Mouse (Mus musculus): ENCODE measurements around the gene Ap5s1. TPM values are rescaled to one million over a fixed set of nuclear protein-coding genes. Genes with fewer than 3 reads are reported as not detected.
A peak's percentile ranks its signal among the peaks of the same experiment; 100 is the strongest.

Ap5s1 gene
- total RNA-seq, 2 experiments from 2014 or later = 17.9 to 18.5 TPM

DNA sequence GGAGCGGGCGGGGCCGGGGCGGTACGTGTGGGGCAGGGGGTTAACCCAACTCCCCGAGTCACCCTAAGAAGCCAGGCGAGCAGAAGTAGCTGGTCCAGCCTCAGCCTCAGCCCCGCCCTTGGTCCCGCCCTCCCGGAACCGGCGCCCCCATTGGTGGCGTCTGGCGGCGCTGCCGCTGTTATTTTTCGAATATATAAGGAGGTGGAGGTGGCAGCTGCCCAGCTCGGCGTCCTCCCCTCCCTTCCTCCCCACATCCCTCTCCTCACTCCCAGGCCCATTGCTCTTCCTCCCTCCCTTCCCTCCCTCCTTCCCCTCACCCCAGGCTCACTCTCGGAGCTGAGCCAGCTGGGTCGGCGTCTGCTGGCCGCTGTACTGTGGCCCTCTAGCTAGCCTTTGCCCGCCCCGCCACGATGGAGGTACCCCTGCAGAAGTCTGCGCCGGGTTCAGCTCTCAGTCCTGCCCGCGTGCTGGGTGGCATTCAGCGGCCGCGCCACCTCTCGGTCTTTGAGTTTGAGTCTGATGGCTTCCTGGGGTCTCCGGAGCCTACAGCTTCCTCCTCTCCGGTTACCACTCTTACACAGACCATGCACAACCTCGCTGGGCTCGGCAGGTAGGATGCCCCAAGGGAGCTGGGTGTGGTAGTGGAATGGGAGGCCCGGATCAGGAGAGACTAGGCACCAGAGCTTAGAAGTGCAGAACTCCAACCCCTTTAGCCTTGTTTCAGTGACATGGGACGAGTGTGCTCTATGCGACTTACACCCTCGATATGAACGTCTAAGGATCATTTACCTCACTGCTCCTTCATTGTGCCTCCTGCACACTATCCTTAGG, 19.9 kb upstream of the Ap5s1 start, which contains the start of the genes Cdc25b and Spef1:
TSS of gene Cdc25b (plus strand) at position 179 of the 831 bp plus-strand sequence.
TSS of gene Spef1 (minus strand) at position 512 of the 831 bp plus-strand sequence.
- intact Hi-C loops (cut with DNase I) = no loop called here
- DNase-seq = peak; percentile 90

- intact Hi-C loops (cut with DNase I) = no loop called here
- DNase-seq = no peak
These were observed 19.3 kb upstream of the Ap5s1 start for GRCm38 (mm10) chr2:131187602-131187922.

DNA sequence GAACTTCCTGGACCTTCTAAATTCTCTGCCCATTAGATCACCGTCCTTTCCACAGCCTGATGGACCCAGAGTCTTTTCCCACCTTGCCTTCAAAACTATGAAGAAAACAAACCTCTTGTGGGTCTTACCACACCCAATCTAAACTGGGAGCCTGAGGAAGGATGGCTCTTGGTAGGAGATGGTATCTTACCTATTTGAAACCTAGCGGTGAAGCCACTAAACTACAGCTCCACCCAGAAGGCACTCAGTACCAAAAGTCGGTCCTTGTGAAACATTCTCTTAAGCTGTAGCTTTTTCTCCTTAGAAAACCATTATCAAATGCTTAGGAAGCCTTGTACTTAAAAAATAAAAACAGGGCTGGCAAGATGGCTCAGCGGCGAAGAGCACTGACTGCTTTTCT, 18.6 kb upstream of the Ap5s1 start:
- DNase-seq = no peak
- intact Hi-C loops (cut with DNase I) = no loop called here

- intact Hi-C loops (cut with DNase I) = no loop called here
- no peak for DNase-seq
These were observed 17.2 kb upstream of the Ap5s1 start for GRCm38 (mm10) chr2:131189521-131190309.

DNA sequence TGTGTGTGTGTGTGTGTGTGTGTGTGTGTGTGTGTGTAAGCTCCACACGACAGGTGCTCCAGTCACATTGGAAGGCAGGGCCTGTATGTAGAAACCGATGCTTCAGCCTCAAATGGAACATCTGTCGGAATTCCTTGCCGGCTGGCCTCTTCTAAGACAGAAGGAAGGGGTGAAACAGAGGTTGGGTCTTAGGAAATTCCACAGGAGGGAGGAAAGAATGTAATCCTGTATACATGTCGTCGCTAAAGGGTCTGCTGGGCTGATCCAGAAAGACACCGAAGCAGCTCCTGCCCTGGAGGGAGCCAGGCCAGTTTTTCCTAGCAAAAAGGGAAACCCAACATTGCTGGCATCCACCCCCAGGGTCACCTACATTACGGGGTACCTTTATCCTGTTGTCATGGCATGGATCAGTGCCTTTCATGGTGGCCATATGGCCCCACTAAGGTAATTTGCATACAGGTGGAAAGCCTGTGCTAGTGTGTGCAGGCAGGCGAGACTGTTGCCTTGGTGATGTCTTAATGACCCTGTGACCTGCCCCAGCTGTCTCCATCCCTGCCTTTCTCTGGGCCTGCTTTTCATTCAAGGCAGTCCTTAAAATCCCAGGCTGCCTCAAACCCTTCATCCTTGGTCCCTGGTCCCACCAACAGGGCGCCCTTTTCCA, 16.4 kb upstream of the Ap5s1 start:
- DNase-seq = peak; percentile 30

DNA sequence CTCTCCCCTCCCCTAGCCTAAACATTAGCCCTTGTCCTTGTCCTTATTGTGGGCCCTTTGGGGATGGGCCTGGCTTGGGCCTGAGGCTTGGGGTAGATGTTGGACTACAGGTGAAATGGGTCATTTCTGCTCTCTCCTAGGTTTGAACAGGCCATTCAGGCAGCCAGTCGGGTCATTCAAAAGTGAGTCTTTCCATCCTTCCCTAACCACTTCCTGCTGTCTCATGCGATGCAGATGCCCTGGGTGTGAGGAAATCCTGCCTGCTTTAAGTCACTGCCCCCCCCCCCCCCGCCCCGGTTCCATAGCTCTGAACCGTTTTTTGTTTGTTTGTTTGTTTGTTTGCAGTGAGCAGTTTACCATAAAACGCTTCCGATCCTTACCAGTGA, 15.9 kb upstream of the Ap5s1 start:
- no peak for DNase-seq
- intact Hi-C loops (cut with DNase I) = no loop called here

More for the DNA sequence above, 16.4 kb upstream of the Ap5s1 start:
- intact Hi-C loops (cut with DNase I) = no loop called here

GRCm38 (mm10) chr2:131196606-131197316, 10.1 kb upstream of the Ap5s1 start:
- intact Hi-C loops (cut with DNase I) = no loop called here
- no peak for DNase-seq

DNA sequence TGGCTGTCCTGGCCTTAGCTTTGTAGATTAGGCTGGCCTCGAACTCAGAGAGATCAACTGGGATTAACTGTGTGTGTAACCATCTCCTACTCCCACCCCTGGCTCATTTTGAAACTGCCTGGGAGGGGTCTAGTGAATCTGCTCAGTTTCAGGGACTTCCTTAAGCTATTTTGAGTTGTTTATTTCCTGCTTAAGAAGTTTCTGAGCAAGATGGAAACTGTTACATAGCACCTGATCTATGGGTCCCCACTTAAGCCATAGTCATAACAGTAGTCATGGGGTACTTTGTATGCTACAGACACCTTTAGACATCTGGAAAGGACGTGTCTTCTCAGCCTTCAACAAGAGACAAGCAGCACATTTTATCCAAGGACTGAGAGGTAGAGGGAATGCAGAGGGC, 6.2 kb upstream of the Ap5s1 start:
- DNase-seq = no peak
- intact Hi-C loops (cut with DNase I) = no loop called here

DNA sequence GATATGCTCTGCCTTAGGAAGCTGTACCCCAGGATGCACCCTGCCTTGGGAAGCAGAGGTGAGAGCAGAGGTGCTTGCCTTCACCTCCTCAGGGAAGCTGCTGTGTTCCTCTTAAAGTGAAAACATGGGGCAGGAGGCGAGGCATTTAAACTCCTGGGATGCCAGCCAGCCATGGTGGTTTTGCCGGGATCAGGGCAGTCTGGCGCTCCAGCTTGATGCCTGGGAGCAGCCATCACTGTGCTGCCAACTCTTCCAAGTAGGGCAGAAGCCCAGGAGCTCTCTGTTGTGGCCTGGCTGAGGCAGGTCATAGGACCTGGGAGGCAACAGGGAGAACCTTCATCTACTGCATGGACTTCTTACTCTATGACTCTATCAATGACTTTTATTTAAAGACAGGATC, 5.6 kb upstream of the Ap5s1 start:
- intact Hi-C loops (cut with DNase I) = no loop called here
- DNase-seq = no peak

GRCm38 (mm10) chr2:131203816-131204409, 3.0 kb upstream of the Ap5s1 start:
- no peak for DNase-seq
- intact Hi-C loops (cut with DNase I) = no loop called here

GRCm38 (mm10) chr2:131204410-131204981, 2.4 kb upstream of the Ap5s1 start:
- DNase-seq = peak; percentile 74
- intact Hi-C loops (cut with DNase I) = no loop called here

GRCm38 (mm10) chr2:131205521-131206182, 1.2 kb upstream of the Ap5s1 start:
- intact Hi-C loops (cut with DNase I) = no loop called here
- DNase-seq = no peak

DNA sequence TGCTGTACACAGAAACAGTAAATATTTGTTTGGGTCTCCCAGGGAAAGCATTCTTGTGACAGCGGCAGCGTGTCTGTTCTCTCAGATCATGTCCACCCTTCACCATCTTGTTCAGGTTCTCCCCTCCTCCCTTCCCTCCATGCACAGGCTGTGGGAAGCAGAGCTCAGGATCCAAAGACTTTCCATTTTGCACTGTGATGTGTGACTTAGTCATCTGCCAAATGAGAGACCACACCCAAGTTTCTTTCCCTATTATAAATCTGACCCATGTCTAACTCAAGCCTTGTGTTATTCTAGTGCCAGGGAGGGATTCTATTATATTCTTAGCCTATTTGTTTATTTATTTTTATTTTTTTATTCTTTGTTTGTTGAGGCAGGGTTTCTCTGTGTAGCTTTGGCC, 1.5 kb downstream of the Ap5s1 start:
- intact Hi-C loops (cut with DNase I) = no loop called here
- DNase-seq = no peak

- peak; percentile 39 for DNase-seq
- intact Hi-C loops (cut with DNase I) = no loop called here
These were observed 2.4 kb downstream of the Ap5s1 start for GRCm38 (mm10) chr2:131209125-131209795.

- peak; percentile 96 for DNase-seq
- intact Hi-C loops (cut with DNase I) = no loop called here
These were observed 3.3 kb downstream of the Ap5s1 start for GRCm38 (mm10) chr2:131209969-131210792.

DNA sequence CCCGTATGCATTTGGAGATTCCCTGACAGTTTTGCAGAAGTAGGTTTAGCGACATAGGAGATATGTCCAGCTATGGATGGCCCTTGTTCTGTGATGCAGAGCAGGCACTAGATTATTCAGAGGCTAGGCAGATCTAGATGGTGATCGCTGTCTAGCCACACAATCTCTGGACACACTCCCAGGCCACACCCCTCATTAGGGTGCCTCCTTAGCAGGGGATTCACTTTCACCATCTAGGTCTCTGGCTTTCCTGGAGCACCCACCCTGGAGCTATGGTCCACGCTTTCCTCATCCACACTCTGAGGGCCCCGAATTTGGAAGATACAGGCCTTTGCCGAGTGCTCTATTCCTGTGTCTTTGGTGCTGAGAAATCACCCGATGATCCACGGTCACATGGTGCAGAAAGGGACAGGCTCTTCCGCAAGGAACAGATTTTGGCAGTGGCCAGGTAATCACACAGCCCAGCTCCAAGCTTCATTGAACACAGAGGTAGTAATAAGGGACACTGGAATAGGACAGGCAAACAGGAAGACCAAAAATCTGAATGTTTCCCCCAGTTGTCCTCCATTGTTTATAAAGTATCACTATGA, 4.2 kb downstream of the Ap5s1 start:
- intact Hi-C loops (cut with DNase I) = no loop called here
- no peak for DNase-seq

- DNase-seq = no peak
- intact Hi-C loops (cut with DNase I) = no loop called here
These were observed 6.9 kb downstream of the Ap5s1 start for GRCm38 (mm10) chr2:131213773-131214172.
